Mouse (Mus musculus) MEL (cell line): Measurements from ENCODE around the gene Lypd8.

ENCODE experiments used
- CTCF ChIP-seq, 3 experiments: IDR thresholded peaks in 2 of 3; conservative IDR thresholded peaks in 1 of 3; 2 replicates each; pipeline ENCODE4 v1.5.1; 2011 to 2012; ENCODE audit warnings: low read length in 3 of 3, low read depth in 2 of 3, mild to moderate bottlenecking in 2 of 3, improper control_type of control experiment in 1 of 3, inconsistent platforms in 1 of 3, mixed read lengths in 1 of 3, moderate library complexity in 1 of 3; ENCODE audit not compliant: control insufficient read depth in 1 of 3, insufficient read depth in 1 of 3, poor library complexity in 1 of 3, severe bottlenecking in 1 of 3
- EP300 ChIP-seq, 2 experiments: IDR thresholded peaks; 2 replicates each; pipeline ENCODE4 v1.6.1; 2011; ENCODE audit warnings: improper control_type of control experiment in 2 of 2, low read length in 2 of 2, low read depth in 1 of 2, mild to moderate bottlenecking in 1 of 2
- MYC ChIP-seq: IDR thresholded peaks from 2 replicates; pipeline ENCODE4 v1.6.1; 2011; ENCODE audit warnings: low read depth, mild to moderate bottlenecking, low read length, improper control_type of control experiment, moderate library complexity
- TBP ChIP-seq: IDR thresholded peaks from 2 replicates; pipeline ENCODE4 v1.8.0; 2011; ENCODE audit warnings: low read depth, low read length, improper control_type of control experiment
- USF2 ChIP-seq, 2 experiments: IDR thresholded peaks; 2 replicates each; pipeline ENCODE4 v1.6.1; 2011 to 2012; ENCODE audit warnings: improper control_type of control experiment in 2 of 2, low read length in 2 of 2, borderline replicate concordance in 1 of 2, inconsistent platforms in 1 of 2, low read depth in 1 of 2, mild to moderate bottlenecking in 1 of 2; ENCODE audit not compliant: insufficient read depth in 1 of 2
- ZC3H11A ChIP-seq: IDR thresholded peaks from 2 replicates; pipeline ENCODE4 v1.6.1; 2012; ENCODE audit warnings: low read depth, mild to moderate bottlenecking, inconsistent platforms, low read length, improper control_type of control experiment
- ZNF384 ChIP-seq: IDR thresholded peaks from 2 replicates; pipeline ENCODE4 v1.6.1; 2012; ENCODE audit warnings: low read depth, mild to moderate bottlenecking, inconsistent platforms, low read length, improper control_type of control experiment

DNA sequence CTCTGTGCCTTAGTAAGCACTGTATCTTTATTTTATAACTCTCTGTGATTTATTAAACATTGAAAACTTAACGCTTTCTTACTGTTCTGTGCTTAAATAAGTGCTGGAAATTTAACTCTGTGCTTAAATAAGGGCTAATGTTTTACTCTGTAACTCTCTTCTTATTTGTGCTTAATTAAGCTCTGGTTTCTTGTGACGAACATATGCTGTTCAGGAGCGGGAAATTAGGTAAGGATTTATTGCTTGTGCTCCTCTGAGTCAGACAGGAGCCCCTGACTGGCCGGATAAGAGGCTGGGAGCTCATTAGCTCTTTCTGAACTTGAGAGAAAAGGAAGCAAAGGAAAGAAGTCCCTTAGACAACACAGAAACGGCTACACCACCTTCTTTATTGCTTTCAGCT lies 59.0 kb downstream of the Lypd8 start:
- no peak for TF ChIP-seq EP300 (IDR thresholded peaks at IDR 0.05; ENCODE audit: low read depth in 1 of 2, low read length in 2 of 2)
- TF ChIP-seq TBP, result no peak
- TF ChIP-seq ZC3H11A, result no peak
- no peak for TF ChIP-seq CTCF (IDR thresholded peaks at IDR 0.05 in 2 of 3, conservative IDR thresholded peaks at IDR 0.05 in 1 of 3; ENCODE audit: control insufficient read depth in 1 of 3, insufficient read depth in 1 of 3, low read depth in 2 of 3, low read length in 3 of 3, poor library complexity in 1 of 3, severe bottlenecking in 1 of 3)
- no peak for TF ChIP-seq MYC
- TF ChIP-seq ZNF384, result no peak
- no peak for TF ChIP-seq USF2 (IDR thresholded peaks at IDR 0.05; ENCODE audit: borderline replicate concordance in 1 of 2, insufficient read depth in 1 of 2, low read depth in 1 of 2, low read length in 2 of 2)
